12 mouse cellular contexts compared by ENCODE assay signal in genomic region chr6:119709552-119709951, GRCm38 (mm10).
DNase-seq lines count a peak whose midpoint lies in the region; ATAC-seq and TF ChIP-seq lines count a peak whose summit lies in the region.
"Had no signal": no experiment of that assay in that cellular context is flagged by ENCODE, and none has a peak within 500 bp of the region (broad histone marks: within the 10 kb centered on the region; RNA-seq: fewer than 3 reads in every experiment).

No protein-coding gene starts in this region.

- H3K4me3 ChIP-seq in forebrain, postnatal 0 days (ENCODE audit: low read depth, low read length): no peak overlapping the region
- H3K4me3 ChIP-seq in forebrain, embryonic 10.5 days: no peak overlapping the region
- no peak overlapping the region for H3K4me3 ChIP-seq in liver, adult 2 months (ENCODE audit: insufficient read depth, low read depth, low read length)
- H3K4me3 ChIP-seq in liver, embryonic 11.5 days (ENCODE audit: low read depth, low read length): no peak overlapping the region

- TF ChIP-seq CTCF in forebrain, postnatal 0 days (IDR thresholded peaks at IDR 0.05; ENCODE audit: low read depth): peak; percentile 48
- TF ChIP-seq CTCF in liver, adult 2 months (IDR thresholded peaks at IDR 0.05; ENCODE audit: low read depth, low read length): peak; percentile 31; the same call in 1 of the 2 replicates

- TF ChIP-seq POLR2A in liver, adult 2 months (IDR thresholded peaks at IDR 0.05; ENCODE audit: extremely low read depth, insufficient read depth, low read length): no peak

- H3K4me1 ChIP-seq in forebrain, postnatal 0 days (ENCODE audit: insufficient read depth): no peaks in the 10 kb centered on the region
- H3K4me1 ChIP-seq in forebrain, embryonic 10.5 days: no peaks in the 10 kb centered on the region
- H3K4me1 ChIP-seq in liver, adult 2 months (ENCODE audit: control insufficient read depth, insufficient read depth, low read length): no peaks in the 10 kb centered on the region
- 0 out of 2 replicates have a peak, but pooled peaks cover 4% of the 10 kb centered on the region for H3K4me1 ChIP-seq in liver, embryonic 11.5 days (replicated peaks; ENCODE audit: control insufficient read depth, insufficient read depth, low read length)

- peak; percentile 6 for DNase-seq in forebrain, postnatal 0 days
- no peak for DNase-seq in forebrain, embryonic 10.5 days (ENCODE audit: extremely low spot score, low spot score)
- no peak for DNase-seq in liver, adult 2 months (ENCODE audit: extremely low read depth, low read depth, low spot score)
- no peak for DNase-seq in liver, embryonic 11.5 days (ENCODE audit: low spot score)
- DNase-seq in embryo, embryonic 10 days (ENCODE audit: low spot score): peak; percentile 35
- peak; percentile 5 for DNase-seq in retina, postnatal 7 days (ENCODE audit: low read depth, low spot score)
- DNase-seq in urinary bladder, postnatal 36 days (ENCODE audit: low spot score in 2 of 2): no peak
- no peak for DNase-seq in cerebellum, adult 11-12 months
- DNase-seq: cerebellum, adult 8-10 months; gastrocnemius, postnatal 25 days; layer of hippocampus, adult 9-11 months; right cerebral cortex, postnatal 14 days had no signal

- H3K9me3 ChIP-seq in forebrain, postnatal 0 days (ENCODE audit: low read length): no peaks in the 10 kb centered on the region
- H3K9me3 ChIP-seq in forebrain, embryonic 10.5 days: no peaks in the 10 kb centered on the region
- H3K9me3 ChIP-seq in liver, embryonic 11.5 days (ENCODE audit: control insufficient read depth, low read length): no peaks in the 10 kb centered on the region

- H3K4me2 ChIP-seq in forebrain, postnatal 0 days (ENCODE audit: low read depth): no peak overlapping the region
- H3K4me2 ChIP-seq in liver, embryonic 11.5 days: no peak overlapping the region

- H3K27ac ChIP-seq in forebrain, postnatal 0 days (ENCODE audit: low read depth, low read length): no peak overlapping the region
- no peak overlapping the region for H3K27ac ChIP-seq in forebrain, embryonic 10.5 days
- no peak overlapping the region for H3K27ac ChIP-seq in liver, adult 2 months (replicated peaks; ENCODE audit: insufficient read depth, low read depth, low read length)
- H3K27ac ChIP-seq in liver, embryonic 11.5 days (ENCODE audit: low read depth, low read length): no peak overlapping the region

- no peaks in the 10 kb centered on the region for H3K27me3 ChIP-seq in forebrain, postnatal 0 days (ENCODE audit: insufficient read depth, low read length)
- no peaks in the 10 kb centered on the region for H3K27me3 ChIP-seq in forebrain, embryonic 10.5 days (ENCODE audit: poor library complexity, severe bottlenecking)
- no peaks in the 10 kb centered on the region for H3K27me3 ChIP-seq in liver, adult 2 months (ENCODE audit: control insufficient read depth, insufficient read depth, low read length)
- H3K27me3 ChIP-seq in liver, embryonic 11.5 days (replicated peaks; ENCODE audit: control insufficient read depth, insufficient read depth, low read length): no peaks in the 10 kb centered on the region

- peaks cover 6% of the 10 kb centered on the region; the same call in 1 of the 2 replicates for H3K36me3 ChIP-seq in forebrain, postnatal 0 days (ENCODE audit: insufficient read depth)
- peaks cover 18% of the 10 kb centered on the region for H3K36me3 ChIP-seq in forebrain, embryonic 10.5 days (replicated peaks)
- peaks cover 19% of the 10 kb centered on the region for H3K36me3 ChIP-seq in liver, adult 2 months (ENCODE audit: control insufficient read depth, insufficient read depth, low read length)
- no peaks in the 10 kb centered on the region for H3K36me3 ChIP-seq in liver, embryonic 11.5 days (ENCODE audit: control insufficient read depth, insufficient read depth, low read length)

- ATAC-seq in forebrain, postnatal 0 days: no peak
- ATAC-seq in liver, embryonic 11.5 days (replicated peaks; ENCODE audit: low FRiP score): no peak

- no peak overlapping the region for H3K9ac ChIP-seq in forebrain, postnatal 0 days
- H3K9ac ChIP-seq in liver, adult 2 months (ENCODE audit: low read depth, low read length): no peak overlapping the region
- H3K9ac ChIP-seq in liver, embryonic 11.5 days (ENCODE audit: low read depth, low read length): no peak overlapping the region

- H3K79me2 ChIP-seq in liver, adult 2 months (ENCODE audit: control insufficient read depth, insufficient read depth, low read length): no peaks in the 10 kb centered on the region

Comparison
In these comparisons a context has a peak if more than half of its experiments do, and no peak if none do; other contexts are left out.
1. DNase-seq: peak in forebrain, postnatal 0 days (single experiment), embryo, embryonic 10 days (single experiment) and retina, postnatal 7 days (single experiment); none in forebrain, embryonic 10.5 days (single experiment), liver, adult 2 months (single experiment), liver, embryonic 11.5 days (single experiment), urinary bladder, postnatal 36 days (0 of 2) and cerebellum, adult 11-12 months (single experiment).